Mouse (Mus musculus) gastrocnemius, postnatal 10 days (tissue): Measurements from ENCODE around the gene Creld2. TPM values are rescaled to one million over a fixed set of nuclear protein-coding genes. Genes with fewer than 3 reads are reported as not detected.

Experiments
- DNase-seq: peaks from one replicate; pipeline ENCODE4 v3.0.0; 2021; ENCODE audit warnings: mixed read lengths
- total RNA-seq, 2 experiments: library from RNA; stranded (reverse); gene quantifications; 2 replicates each; pipeline ENCODE4 v1.2.3; 2021

Gene Creld2
- total RNA-seq, 2 experiments from 2014 or later, result 9.4 to 13.6 TPM

GRCm38 (mm10) chr15:88853106-88853505 lies 33.7 kb downstream of the Creld2 start:
- no peak for DNase-seq

- no peak for DNase-seq
These were observed 34.9 kb downstream of the Creld2 start for GRCm38 (mm10) chr15:88854119-88854968.

GRCm38 (mm10) chr15:88854969-88855830 lies 35.8 kb downstream of the Creld2 start:
- DNase-seq, result no peak

DNA sequence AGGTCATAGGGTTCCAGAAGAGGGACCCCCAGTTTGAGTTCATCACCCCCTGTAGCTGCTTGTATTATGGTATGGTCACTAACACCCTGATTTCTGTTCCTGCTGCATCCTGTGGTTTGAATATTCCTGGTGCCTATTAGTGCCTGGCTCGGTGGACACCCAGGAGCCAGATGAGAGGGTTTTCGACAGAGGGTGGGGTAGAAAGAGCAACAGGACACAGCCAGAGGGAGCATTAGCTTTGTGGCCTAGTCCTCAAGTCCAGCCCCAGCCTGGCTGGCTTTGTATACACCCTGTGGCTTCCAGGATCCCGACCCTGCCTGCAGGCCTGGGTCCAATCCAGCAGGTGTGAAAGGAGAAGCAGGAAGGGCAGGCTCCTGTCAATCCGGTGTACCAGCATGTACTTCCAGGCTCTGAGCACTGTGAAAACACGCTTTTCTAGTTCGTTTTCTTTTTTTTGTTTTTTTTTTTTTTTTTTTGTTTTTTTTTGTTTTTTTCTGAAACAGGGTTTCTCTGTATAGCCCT lies 36.5 kb downstream of the Creld2 start:
- no peak for DNase-seq

GRCm38 (mm10) chr15:88856613-88857012 lies 37.2 kb downstream of the Creld2 start:
- no peak for DNase-seq

GRCm38 (mm10) chr15:88857361-88857760 lies 37.9 kb downstream of the Creld2 start:
- no peak for DNase-seq

DNA sequence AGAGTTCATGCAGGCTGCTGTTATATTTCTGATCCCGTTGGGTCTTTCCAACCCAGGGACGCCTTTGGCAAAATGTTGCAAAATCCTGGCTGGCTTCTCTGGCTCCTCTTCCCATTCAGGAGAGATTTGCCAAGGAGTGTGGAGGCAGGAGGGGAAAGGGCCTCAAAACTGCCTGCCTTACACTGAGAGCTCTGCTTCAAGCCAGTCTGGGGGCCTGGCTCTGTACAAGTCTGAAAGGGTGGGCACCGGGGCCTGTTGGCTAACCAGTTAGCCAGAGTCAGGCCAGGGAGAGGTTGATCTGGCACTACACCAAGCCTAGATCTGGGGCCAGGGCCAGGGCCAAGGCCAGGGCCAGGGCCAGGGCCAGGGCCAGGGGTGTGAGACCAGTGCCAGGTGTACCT lies 38.7 kb downstream of the Creld2 start:
- DNase-seq, result no peak

DNA sequence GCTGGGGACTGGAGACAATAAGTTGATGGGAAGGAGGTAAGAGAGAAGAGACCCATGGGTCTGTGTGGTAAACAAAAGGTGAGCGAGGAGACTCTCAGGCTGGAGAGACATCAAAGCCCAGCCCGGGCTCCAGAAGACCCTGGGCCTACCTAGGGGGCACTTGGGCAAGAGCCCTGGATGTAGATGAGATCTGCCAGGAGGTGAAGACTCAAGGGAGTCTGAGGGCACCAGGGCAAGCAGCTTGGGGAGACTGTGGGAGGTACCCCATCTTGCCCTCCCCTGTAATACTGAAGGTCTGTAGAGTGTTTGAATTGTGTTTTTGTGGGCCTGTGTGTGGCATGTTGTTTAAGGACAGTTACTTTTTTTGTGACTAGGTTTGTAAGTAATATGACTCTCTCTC lies 39.3 kb downstream of the Creld2 start:
- no peak for DNase-seq

DNA sequence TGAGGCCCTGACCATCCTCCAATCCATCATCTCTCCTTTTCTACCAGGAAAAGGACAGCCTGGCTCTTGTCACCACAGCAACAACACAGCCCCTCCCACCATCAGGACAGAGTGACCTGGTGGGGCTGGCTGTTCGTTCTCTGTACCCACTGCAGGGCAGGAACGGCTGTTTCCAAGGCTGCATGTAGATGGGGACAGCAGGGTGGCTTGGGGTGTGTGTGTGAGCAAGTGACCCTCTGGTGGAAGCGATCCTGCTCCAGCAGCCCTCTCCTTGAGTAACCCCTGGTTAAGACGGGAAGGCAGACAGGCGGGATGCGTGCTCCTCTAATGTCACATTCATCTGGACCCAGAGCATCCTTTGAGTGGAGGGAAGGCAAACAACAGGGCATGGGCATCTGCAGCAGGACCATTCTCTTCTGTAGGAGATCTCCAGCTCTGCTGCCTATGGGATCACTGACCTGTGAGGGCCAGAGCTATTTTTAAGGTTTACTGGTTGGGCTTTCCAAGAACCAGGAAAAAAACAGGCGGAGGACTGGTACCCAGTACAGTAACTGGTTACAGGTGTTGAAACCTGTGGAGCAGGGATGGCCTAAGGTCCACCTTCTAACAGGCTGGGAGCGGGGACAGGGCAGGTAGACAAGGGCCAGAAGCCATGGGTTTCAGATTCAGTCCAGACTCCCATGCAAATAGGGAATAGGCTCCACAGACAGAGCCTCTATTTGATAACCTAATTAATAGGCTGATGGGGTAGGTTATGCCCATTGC lies 39.9 kb downstream of the Creld2 start:
- DNase-seq, result no peak

- DNase-seq, result no peak
These were observed 41.3 kb downstream of the Creld2 start for GRCm38 (mm10) chr15:88860781-88861180.

- DNase-seq, result peak; percentile 95
These were observed 42.6 kb downstream of the Creld2 start, which contains the start of gene Pim3 for GRCm38 (mm10) chr15:88861772-88862622. Gene Pim3, plus strand, starts transcription at chr15:88862186.

DNA sequence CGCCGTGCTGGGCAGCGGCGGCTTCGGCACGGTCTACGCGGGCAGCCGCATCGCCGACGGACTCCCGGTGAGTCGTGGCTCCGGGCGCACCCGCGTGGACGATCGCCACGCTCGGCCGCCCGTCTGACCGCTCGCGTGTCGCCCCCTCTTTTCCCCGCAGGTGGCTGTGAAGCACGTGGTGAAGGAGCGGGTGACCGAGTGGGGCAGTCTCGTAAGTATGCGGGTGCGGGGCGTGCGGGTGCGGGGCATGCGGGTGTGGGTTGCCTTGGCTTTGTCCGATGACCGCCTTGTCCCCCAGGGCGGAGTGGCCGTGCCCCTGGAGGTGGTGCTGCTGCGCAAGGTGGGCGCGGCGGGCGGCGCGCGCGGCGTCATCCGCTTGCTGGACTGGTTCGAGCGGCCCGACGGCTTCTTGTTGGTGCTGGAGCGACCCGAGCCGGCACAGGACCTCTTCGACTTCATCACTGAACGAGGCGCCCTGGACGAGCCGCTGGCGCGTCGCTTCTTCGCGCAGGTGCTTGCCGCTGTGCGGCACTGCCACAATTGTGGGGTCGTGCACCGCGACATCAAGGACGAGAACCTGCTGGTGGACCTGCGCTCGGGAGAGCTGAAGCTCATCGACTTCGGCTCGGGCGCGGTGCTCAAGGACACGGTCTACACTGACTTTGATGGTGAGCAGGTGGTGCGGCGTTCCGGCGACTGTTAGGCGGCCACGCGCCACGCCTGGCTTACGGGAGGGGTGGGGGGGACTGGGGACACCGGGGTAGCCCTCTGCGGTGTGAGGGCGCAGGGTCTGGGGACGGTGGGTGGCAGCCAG lies 43.6 kb downstream of the Creld2 start:
- DNase-seq, result peak; percentile 58

DNA sequence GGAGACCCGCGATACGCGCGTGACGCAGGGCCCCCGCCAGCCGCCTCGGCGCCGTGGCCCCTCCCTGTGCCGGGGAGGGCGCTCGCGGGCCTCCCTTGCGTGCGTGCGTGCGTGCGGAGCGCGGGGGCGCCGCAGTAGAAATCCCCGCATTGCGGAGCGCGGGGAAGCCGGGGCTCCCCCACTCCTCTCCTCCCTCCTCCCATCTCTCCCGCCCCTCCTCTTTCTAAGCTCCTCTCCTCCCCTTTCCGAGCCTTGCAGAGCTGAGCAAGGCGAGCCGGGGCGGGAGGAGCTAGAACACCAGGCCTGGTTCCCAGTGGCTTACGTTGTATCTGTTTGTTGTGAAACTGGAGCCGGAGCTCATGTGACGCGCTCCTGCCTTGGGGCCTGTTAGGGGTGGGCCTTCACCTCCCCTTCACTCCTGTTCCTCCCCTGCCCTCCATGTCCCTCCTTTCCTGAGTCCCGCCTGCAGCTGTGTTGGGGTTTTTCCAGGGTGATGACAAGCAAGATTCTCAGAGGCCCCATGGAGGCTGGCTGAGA lies 44.3 kb downstream of the Creld2 start:
- DNase-seq, result peak; percentile 80

DNA sequence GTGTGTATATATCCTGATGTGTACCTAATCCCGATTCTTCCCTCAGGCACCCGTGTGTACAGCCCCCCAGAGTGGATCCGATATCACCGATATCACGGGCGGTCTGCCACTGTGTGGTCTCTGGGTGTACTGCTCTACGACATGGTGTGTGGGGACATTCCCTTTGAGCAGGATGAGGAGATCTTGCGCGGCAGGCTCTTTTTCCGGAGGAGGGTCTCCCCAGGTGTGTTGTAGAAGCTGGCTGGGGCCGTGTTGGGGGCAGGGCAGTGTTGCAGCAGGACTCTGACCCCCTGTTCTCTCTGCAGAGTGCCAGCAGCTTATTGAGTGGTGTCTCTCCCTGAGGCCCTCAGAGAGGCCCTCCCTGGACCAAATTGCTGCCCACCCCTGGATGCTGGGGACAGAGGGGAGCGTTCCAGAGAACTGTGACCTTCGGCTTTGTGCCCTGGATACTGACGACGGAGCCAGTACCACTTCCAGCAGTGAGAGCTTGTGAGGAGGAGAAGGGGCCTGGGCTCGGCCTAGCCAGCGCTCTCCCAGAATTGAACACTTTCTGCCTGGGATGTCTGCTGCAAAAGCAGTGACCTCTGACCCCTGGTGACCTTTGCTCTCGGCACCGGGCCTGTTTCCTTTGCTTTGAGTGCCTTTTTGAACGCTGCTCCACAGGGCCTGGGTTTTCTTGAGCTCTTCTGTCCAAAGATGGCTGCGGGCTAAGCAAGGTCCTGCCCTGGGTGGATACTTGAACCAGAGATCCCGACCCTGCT lies 45.0 kb downstream of the Creld2 start:
- no peak for DNase-seq

DNA sequence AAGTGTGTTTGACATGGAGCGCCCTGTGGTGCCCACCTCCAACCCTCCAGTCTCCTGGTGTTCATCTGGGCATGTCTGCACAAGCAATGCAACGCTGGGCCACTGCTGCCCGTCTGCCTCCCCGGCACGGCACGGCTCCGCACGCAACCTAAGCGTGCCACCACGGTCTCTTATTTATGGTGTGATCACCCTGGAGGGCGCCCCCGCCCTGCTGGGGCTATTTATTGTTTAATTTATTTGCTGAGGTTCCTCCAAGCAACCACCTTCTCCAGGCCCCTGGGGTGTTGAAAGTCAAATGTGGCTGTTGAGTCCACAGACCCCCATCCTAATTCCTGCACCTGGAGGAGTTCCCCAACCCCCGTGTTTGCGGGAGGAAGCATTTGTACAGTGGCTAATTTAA lies 45.6 kb downstream of the Creld2 start:
- DNase-seq, result no peak

DNA sequence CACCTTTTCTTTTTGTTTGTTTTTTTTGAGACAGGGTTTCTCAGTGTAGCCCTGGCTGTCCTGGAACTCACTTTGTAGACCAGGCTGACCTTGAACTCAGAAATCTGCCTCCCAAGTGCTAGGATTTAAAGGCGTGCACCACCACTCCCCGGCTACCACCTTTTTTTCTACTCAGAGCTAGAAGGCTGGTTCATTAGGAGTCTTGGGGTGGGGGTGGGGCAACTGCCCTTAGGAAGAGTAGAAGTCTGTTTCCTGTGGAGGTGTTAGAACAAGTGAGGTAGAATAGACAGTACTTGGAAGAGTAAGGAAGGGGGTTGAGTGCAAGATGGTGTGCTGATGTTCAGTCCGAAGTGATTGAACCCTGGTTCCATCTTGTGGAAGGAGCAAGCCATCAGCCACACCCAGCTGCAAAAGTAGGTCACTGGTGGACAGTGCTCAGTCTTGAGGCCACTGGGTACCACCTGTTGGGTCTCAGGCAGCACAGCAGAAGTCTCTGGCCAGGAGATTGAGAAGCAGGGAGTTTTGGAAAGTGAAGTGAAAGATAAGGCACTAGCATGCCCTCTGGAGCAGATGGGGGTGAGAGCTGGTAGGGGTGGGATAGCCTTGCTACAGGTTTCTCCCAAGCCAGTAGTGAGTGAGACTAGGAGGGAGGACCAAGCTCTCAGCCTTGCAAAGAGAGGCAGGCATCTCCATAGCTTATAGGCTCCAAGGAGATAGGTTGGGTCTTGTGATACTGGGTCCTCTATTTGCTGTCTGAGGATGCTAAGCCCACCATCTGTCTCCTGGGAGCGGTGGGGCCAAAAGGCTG lies 46.6 kb downstream of the Creld2 start:
- DNase-seq, result no peak

- DNase-seq, result no peak
These were observed 47.5 kb downstream of the Creld2 start for GRCm38 (mm10) chr15:88866934-88867356.

- DNase-seq, result no peak
These were observed 48.0 kb downstream of the Creld2 start for GRCm38 (mm10) chr15:88867368-88868023.
